Mouse (Mus musculus): ENCODE measurements at regions not wholly inside any gene's neighbourhood (a gene's known extent, or its start where the extent isn't known, plus 50 kb on each side); places are given as distances from the start of the nearest gene placed in this dataset.

GRCm38 (mm10) chr1:135665484-135665883 is 54.4 kb upstream of the Csrp1 start:
- DNase-seq (ENCODE audit: low spot score) = no peak

- DNase-seq (ENCODE audit: low spot score) = peak; percentile 44
Measured at GRCm38 (mm10) chr1:135668331-135668730, 51.5 kb upstream of the Csrp1 start.

DNA sequence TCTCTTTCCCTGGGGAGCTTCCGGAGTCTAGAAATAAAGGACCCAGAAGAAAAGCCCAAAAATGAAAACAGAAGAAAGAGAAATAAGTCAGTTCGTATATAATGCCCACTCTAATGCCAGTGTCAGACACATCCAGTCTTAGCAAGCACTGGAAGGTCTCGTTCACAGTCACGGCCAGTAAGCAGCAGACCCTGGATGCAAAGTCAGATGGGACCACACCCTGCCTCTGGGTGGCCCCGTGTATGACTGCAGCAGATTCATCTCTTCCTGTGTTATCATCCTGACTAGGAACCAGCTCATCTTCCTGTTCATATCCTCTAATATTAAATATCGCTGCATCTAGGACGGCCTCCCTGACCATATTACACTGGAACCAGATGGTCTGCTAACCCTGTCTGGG is 50.9 kb upstream of the Csrp1 start:
- no peak for DNase-seq (ENCODE audit: low spot score)

- DNase-seq (ENCODE audit: low spot score) = peak; percentile 67
Measured at GRCm38 (mm10) chr1:135669803-135670202, 50.1 kb upstream of the Csrp1 start.

Measured in urinary bladder, postnatal 14 days (tissue).